Mouse (Mus musculus): ENCODE results near the gene Fhit. TPM values are rescaled to one million over a fixed set of nuclear protein-coding genes. Genes with fewer than 3 reads are reported as not detected.

The Fhit gene
- polyA plus RNA-seq, 1 experiment: 1.6 TPM

DNA sequence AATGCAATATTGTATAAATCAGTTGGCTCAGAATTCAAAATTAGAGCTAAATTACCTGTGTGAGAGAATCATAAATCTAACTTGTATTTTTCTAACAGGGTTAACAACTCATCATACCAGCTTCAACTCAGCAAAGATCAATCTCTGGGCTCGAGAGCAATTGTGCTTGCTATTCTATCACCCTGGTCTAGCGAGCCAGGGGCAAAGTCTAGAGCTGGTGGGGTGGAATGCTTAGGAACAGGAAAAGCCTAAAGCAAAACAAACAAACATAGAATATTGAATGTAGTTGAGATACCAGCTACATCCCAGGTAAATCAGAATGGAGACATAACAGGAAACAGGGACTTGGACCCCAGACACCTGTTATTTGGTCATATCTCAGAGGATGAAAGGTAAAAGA, 594.1 kb downstream of the Fhit start:
- no peaks in the 10 kb centered on the region for H3K4me1 ChIP-seq (ENCODE audit: control insufficient read depth, insufficient read depth, low read length)
- no peak for TF ChIP-seq POLR2A (IDR thresholded peaks at IDR 0.05; ENCODE audit: borderline replicate concordance, extremely low read depth, low read depth, low read length)
- no peak for TF ChIP-seq CTCF (IDR thresholded peaks at IDR 0.05; ENCODE audit: insufficient read depth, low read length)
- 83% methylated on average over 2 of the region's 2 CpGs for WGBS
- no peak for DNase-seq
- H3K4me3 ChIP-seq (replicated peaks; ENCODE audit: extremely low read depth, low read depth, low read length): no peak overlapping the region

DNA sequence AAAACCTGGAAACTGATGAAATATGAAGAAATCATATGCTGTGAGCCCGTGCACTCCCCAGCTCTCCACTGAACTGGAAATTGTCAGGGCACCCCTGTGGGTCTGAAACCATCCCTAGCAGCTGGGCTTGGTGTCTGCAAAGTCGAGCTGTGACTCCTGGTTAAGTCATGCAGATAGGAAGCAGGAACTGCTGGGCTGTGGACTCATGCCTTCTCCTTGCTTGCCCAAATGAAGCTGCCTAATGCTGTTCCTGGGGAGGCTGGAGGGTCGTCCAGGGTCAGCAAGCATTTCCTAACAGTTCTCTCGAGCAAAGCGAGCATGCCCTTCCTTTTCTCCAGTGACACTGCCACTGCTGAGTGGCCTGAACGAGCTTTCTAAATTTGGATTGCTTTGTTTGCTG, 607.1 kb downstream of the Fhit start:
- H3K4me1 ChIP-seq (ENCODE audit: control insufficient read depth, insufficient read depth, low read length): no peaks in the 10 kb centered on the region
- 34% methylated on average over 6 of the region's 6 CpGs for whole genome bisulfite sequencing
- DNase-seq: no peak
- H3K4me3 ChIP-seq (replicated peaks; ENCODE audit: extremely low read depth, low read depth, low read length): no peak overlapping the region
- TF ChIP-seq CTCF (IDR thresholded peaks at IDR 0.05; ENCODE audit: insufficient read depth, low read length): no peak
- TF ChIP-seq POLR2A (IDR thresholded peaks at IDR 0.05; ENCODE audit: borderline replicate concordance, extremely low read depth, low read depth, low read length): no peak

DNA sequence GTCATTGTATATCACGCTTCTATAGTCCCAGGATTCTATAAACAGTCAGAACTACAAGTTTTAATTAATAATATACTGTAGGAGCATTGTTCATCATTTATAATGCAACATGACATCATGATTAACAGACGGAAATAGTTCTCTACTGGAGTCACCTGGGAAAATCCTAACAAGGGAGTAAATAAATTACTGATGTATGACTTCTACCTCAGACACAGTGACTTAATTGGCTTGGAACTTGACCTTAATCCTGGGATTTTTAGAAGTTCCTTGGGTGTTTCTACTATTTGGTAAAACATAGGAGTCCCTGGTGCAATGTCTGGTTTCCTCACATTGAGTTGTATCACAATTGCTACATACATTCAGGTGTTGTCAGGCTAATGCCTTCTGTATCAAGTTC, 613.2 kb downstream of the Fhit start:
- WGBS: 80% methylated on average over 2 of the region's 2 CpGs
- TF ChIP-seq POLR2A (IDR thresholded peaks at IDR 0.05; ENCODE audit: borderline replicate concordance, extremely low read depth, low read depth, low read length) (no peak), CTCF (IDR thresholded peaks at IDR 0.05; ENCODE audit: insufficient read depth, low read length) (no peak)
- no peaks in the 10 kb centered on the region for H3K4me1 ChIP-seq (ENCODE audit: control insufficient read depth, insufficient read depth, low read length)
- DNase-seq: no peak
- H3K4me3 ChIP-seq (replicated peaks; ENCODE audit: extremely low read depth, low read depth, low read length): no peak overlapping the region

DNA sequence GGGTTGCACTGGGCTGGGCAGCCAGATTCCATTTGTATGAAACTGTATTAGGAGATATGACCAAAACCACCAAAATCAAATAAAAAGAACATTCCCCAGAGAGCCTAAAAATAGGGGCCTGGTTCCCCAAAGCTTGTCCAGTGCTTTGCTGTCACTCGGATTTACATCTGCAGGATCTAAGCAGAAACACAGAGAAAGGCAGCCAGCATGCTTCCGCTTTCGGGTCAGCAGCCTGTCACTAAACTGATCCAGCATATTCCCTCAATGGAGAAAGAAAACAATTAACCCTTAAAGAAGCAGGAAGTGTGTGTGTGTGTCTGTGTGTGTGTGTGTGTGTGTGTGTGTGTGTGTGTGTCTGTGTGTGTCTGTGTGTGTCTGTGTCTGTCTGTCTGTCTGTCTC, 615.9 kb downstream of the Fhit start:
- DNase-seq: no peak
- Histone ChIP-seq H3K4me1 (ENCODE audit: control insufficient read depth, insufficient read depth, low read length) (no peaks in the 10 kb centered on the region), H3K4me3 (replicated peaks; ENCODE audit: extremely low read depth, low read depth, low read length) (no peak overlapping the region)
- 50% methylated on average over 3 of the region's 3 CpGs for WGBS
- no peak for TF ChIP-seq CTCF (IDR thresholded peaks at IDR 0.05; ENCODE audit: insufficient read depth, low read length)
- TF ChIP-seq POLR2A (IDR thresholded peaks at IDR 0.05; ENCODE audit: borderline replicate concordance, extremely low read depth, low read depth, low read length): no peak

DNA sequence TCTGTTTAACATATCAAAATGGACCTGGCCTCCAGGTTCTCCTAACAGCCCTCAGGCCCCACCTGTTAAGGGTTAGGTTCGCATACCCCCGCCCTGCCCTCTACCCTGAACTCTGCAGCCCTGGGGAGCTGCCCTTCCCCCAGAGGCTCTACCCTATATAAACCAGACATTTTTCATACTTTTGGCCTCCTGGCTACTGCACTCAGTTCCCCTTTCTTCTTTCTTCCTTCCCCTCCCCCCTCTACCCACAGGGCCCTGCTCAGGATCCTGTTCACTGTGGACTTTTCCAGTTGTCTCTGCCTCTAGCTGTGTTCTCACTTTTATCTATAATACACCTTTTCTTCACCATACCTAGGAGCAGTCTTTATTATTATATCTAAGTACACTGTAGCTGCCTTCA, 627.0 kb downstream of the Fhit start:
- no peak overlapping the region for H3K4me3 ChIP-seq (replicated peaks; ENCODE audit: extremely low read depth, low read depth, low read length)
- TF ChIP-seq CTCF (IDR thresholded peaks at IDR 0.05; ENCODE audit: insufficient read depth, low read length) (no peak), POLR2A (IDR thresholded peaks at IDR 0.05; ENCODE audit: borderline replicate concordance, extremely low read depth, low read depth, low read length) (no peak)
- WGBS: 75% methylated on average over 2 of the region's 2 CpGs
- no peak for DNase-seq
- H3K4me1 ChIP-seq (ENCODE audit: control insufficient read depth, insufficient read depth, low read length): no peaks in the 10 kb centered on the region

DNA sequence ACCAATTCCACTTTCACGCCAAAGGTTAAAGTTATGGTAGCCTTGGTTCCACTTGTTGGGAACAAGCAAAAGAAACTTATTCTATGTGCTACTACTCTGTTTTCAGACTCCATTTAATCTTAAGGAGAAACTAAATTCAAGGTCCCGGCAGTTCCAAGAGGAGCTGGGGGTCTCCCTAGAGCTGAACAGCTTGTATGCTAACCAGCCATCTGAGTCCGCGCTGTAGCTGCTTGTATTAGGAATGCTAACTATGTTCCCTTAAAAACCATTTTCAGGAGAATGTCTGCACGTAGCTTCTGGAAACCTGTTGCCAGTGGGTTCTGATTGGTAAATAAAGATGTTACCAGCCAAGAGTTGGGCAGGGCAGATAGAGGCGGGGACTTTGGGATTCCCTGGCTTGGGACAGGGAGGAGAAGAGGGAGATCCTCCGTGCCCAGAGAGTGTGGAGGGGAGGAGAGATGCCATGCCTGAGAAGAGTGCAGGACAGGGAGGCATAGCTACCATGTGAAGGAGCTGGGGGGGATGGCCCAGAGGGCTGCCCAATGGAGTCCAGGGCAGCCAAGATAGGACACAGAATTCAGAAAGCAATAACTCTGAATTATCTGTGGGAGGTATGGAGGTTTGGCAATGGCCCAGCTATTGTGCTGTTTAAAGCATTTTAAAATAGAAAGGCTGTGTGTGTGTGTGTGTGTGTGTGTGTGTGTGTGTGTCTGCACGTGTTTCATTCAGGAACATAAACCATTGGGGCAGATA, 629.9 kb downstream of the Fhit start:
- H3K4me1 ChIP-seq (ENCODE audit: control insufficient read depth, insufficient read depth, low read length): no peaks in the 10 kb centered on the region
- H3K4me3 ChIP-seq (replicated peaks; ENCODE audit: extremely low read depth, low read depth, low read length): no peak overlapping the region
- DNase-seq: no peak
- TF ChIP-seq CTCF (IDR thresholded peaks at IDR 0.05; ENCODE audit: insufficient read depth, low read length): no peak
- TF ChIP-seq POLR2A (IDR thresholded peaks at IDR 0.05; ENCODE audit: borderline replicate concordance, extremely low read depth, low read depth, low read length): no peak
- WGBS: 69% methylated on average over 8 of the region's 8 CpGs

DNA sequence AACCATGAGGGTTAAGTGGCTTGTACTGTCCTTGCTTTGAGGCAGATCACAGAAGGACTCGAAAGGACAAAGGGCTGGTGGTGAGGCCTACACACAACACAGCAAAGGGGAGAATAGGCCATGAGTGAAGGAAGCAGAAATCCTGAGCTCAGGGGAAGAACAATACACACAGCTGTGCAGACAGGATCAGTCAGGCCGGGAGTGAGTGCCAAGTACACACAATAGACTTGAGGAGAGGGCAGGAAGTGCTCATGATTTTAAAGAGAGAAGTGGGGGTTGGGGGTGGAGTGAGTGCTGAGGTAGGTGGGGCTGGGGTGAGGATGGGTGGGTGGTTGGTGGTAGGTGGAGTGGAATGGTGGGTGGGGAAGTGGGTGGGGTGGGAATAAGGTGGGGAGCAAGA, 635.0 kb downstream of the Fhit start:
- 18% methylated on average over 2 of the region's 2 CpGs for WGBS
- DNase-seq: no peak
- Histone ChIP-seq H3K4me3 (replicated peaks; ENCODE audit: extremely low read depth, low read depth, low read length) (no peak overlapping the region), H3K4me1 (ENCODE audit: control insufficient read depth, insufficient read depth, low read length) (no peaks in the 10 kb centered on the region)
- TF ChIP-seq CTCF (IDR thresholded peaks at IDR 0.05; ENCODE audit: insufficient read depth, low read length): no peak
- no peak for TF ChIP-seq POLR2A (IDR thresholded peaks at IDR 0.05; ENCODE audit: borderline replicate concordance, extremely low read depth, low read depth, low read length)

DNA sequence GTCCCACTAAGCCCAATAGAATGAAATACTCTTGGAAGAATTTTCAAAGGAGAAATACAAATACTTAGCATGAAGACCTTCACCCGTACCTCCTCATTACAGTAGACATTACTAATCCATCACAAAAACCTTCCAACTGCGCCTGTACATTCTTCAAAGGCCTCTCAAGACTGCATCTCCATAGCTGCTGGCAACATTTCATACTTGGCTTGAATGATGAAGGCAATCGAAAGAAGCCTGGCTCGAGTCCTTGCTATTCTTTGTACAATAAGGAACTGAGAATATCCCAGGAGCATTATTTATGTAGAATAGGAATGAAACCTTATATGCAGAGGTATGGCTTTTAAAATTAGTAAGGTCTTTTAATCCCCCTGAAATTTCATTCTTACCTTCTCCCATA, 636.0 kb downstream of the Fhit start:
- Histone ChIP-seq H3K4me3 (replicated peaks; ENCODE audit: extremely low read depth, low read depth, low read length) (no peak overlapping the region), H3K4me1 (ENCODE audit: control insufficient read depth, insufficient read depth, low read length) (no peaks in the 10 kb centered on the region)
- TF ChIP-seq CTCF (IDR thresholded peaks at IDR 0.05; ENCODE audit: insufficient read depth, low read length) (no peak), POLR2A (IDR thresholded peaks at IDR 0.05; ENCODE audit: borderline replicate concordance, extremely low read depth, low read depth, low read length) (no peak)
- DNase-seq: no peak
- 76% methylated on average over 4 of the region's 4 CpGs for WGBS

DNA sequence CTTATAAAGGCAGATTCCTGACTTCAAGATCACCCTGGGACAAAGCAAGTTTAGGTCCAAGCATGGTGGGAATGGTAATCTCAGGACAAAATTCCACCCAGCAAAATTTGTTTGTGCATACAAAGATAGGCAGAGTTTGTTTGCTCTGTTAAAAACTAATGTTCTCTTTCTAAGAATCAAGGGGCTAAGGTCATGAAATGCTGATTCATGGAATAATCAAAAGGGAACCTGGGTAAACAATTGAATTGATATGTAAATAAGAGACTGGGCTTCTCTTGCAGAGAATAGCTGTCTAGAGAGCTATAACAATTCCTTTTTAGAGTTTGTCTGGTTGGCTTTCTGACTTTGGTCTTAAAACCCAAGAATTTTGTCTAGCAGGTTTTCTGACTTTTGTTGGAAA, 647.8 kb downstream of the Fhit start:
- Histone ChIP-seq H3K4me3 (replicated peaks; ENCODE audit: extremely low read depth, low read depth, low read length) (no peak overlapping the region), H3K4me1 (ENCODE audit: control insufficient read depth, insufficient read depth, low read length) (no peaks in the 10 kb centered on the region)
- no peak for DNase-seq
- TF ChIP-seq POLR2A (IDR thresholded peaks at IDR 0.05; ENCODE audit: borderline replicate concordance, extremely low read depth, low read depth, low read length): no peak
- no peak for TF ChIP-seq CTCF (IDR thresholded peaks at IDR 0.05; ENCODE audit: insufficient read depth, low read length)

DNA sequence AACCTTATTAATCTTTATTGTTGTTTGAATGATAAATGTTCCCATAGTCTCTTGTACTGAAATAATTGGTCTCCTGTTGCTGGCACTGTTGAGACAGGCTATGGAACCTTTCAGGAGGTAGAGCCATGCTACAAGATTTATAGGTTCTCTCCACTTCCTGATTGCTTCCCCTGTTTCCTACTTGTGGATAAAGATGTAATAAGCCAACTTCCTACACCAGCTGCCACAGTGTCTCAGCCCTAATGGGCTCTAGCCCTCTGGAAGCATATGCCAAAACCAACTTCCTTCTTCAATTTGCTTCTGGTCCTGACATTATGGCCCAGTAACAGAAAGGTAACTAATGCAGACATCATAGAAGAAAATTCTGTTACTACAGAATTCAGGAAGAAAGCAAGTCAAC, 652.6 kb downstream of the Fhit start:
- TF ChIP-seq POLR2A (IDR thresholded peaks at IDR 0.05; ENCODE audit: borderline replicate concordance, extremely low read depth, low read depth, low read length) (no peak), CTCF (IDR thresholded peaks at IDR 0.05; ENCODE audit: insufficient read depth, low read length) (no peak)
- Histone ChIP-seq H3K4me3 (replicated peaks; ENCODE audit: extremely low read depth, low read depth, low read length) (no peak overlapping the region), H3K4me1 (ENCODE audit: control insufficient read depth, insufficient read depth, low read length) (no peaks in the 10 kb centered on the region)
- no peak for DNase-seq
